In the genomic region with DNA sequence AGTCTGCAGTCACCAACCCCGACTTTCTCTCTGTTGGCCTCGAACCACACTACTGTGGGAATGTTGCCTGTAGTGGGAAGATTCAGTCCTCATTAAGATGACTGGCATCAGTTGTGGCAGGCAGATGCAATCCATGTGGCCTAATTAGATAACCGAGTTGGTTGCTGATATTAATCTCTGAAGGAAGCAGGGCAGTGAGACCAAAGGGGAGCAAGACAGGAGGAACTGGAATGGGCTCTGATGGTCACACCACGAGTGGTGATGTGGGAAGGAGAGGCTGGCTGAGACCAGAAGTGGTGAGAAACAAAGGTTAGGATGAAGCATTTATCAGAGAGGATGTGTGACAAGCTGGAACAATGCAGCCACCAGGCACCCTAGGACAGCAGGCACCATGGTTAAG, we compare ENCODE assay signal across 22 mouse cellular contexts.
"Had no signal": no experiment of that assay in that cellular context is flagged by ENCODE, and none has a peak within 500 bp of the region (broad histone marks: within the 10 kb centered on the region; RNA-seq: fewer than 3 reads in every experiment).

No protein-coding gene starts in this region.

- H3K27ac ChIP-seq: gastrocnemius, adult 2 months; heart, embryonic 13.5 days; heart, embryonic 15.5 days; hindbrain, embryonic 10.5 days; hindbrain, embryonic 12.5 days; hindbrain, embryonic 14.5 days; limb, embryonic 13.5 days; limb, embryonic 15.5 days; liver, embryonic 13.5 days; liver, embryonic 15.5 days had no signal

- ATAC-seq: hindbrain, embryonic 16.5 days; intestine, embryonic 16.5 days had no signal

- DNase-seq: gastrocnemius, adult 2 months; gastrocnemius, postnatal 10 days; gastrocnemius, postnatal 25 days; heart, postnatal 4 days; kidney, adult 11 months; kidney, adult 8-10 months; kidney, postnatal 10 days; kidney, postnatal 36 days; layer of hippocampus, adult 9-11 months; layer of hippocampus, postnatal 36 days; left cerebral cortex, postnatal 4 days; liver, embryonic 13.5 days had no signal

- H3K4me3 ChIP-seq: gastrocnemius, adult 2 months; heart, embryonic 13.5 days; heart, embryonic 15.5 days; hindbrain, embryonic 10.5 days; hindbrain, embryonic 12.5 days; limb, embryonic 13.5 days; limb, embryonic 15.5 days; liver, embryonic 13.5 days; liver, embryonic 15.5 days had no signal

- H3K27me3 ChIP-seq: heart, embryonic 13.5 days; heart, embryonic 15.5 days; limb, embryonic 15.5 days; liver, embryonic 13.5 days; liver, embryonic 15.5 days had no signal

- H3K36me3 ChIP-seq: heart, embryonic 13.5 days; heart, embryonic 15.5 days; hindbrain, embryonic 10.5 days; hindbrain, embryonic 12.5 days; limb, embryonic 13.5 days; limb, embryonic 15.5 days; liver, embryonic 13.5 days; liver, embryonic 15.5 days had no signal

- H3K9me3 ChIP-seq: heart, embryonic 13.5 days; heart, embryonic 15.5 days; hindbrain, embryonic 10.5 days; hindbrain, embryonic 12.5 days; limb, embryonic 13.5 days; limb, embryonic 15.5 days; liver, embryonic 13.5 days; liver, embryonic 15.5 days had no signal
